Mouse (Mus musculus) left cerebral cortex, adult 18-20 months (tissue): ENCODE data around the gene Ttc21a. TPM values are rescaled to one million over a fixed set of nuclear protein-coding genes. Genes with fewer than 3 reads are reported as not detected.
A peak's percentile ranks its signal among the peaks of the same experiment; 100 is the strongest.
"Not testable (repeated sequence)": the region's sequence is repeated elsewhere in the genome, so short reads cannot be mapped to it uniquely, and the experiment has no call there.

Experiments used
- DNase-seq, 2 experiments: peaks; one replicate each; pipeline ENCODE4 v3.0.0; 2021 to 2022; ENCODE audit warnings: low spot score in 2 of 2, mixed read lengths in 1 of 2
- total RNA-seq, 2 experiments: library from RNA; stranded (reverse); gene quantifications; 2 replicates each; pipeline ENCODE4 v1.2.3; 2021

The Ttc21a gene
- total RNA-seq, 2 experiments from 2014 or later: 0.19 to 0.49 TPM

GRCm38 (mm10) chr9:119994207-119994606, 56.8 kb downstream of the Ttc21a start:
- DNase-seq: no peak

- no peak for DNase-seq
These were observed 58.7 kb downstream of the Ttc21a start for GRCm38 (mm10) chr9:119996080-119996479.

GRCm38 (mm10) chr9:119998776-119999175, 61.4 kb downstream of the Ttc21a start:
- no peak for DNase-seq

GRCm38 (mm10) chr9:119999636-120000035, 62.2 kb downstream of the Ttc21a start:
- DNase-seq: no peak

GRCm38 (mm10) chr9:120000761-120001160, 63.4 kb downstream of the Ttc21a start:
- no peak for DNase-seq

GRCm38 (mm10) chr9:120001945-120002725, 64.7 kb downstream of the Ttc21a start:
- DNase-seq: peak; percentile 70 to 77

- DNase-seq: no peak
These were observed 65.5 kb downstream of the Ttc21a start for GRCm38 (mm10) chr9:120002893-120003292.

- no peak for DNase-seq
These were observed 68.5 kb downstream of the Ttc21a start for GRCm38 (mm10) chr9:120005936-120006335.

GRCm38 (mm10) chr9:120007833-120008232, 70.4 kb downstream of the Ttc21a start:
- DNase-seq: no peak

GRCm38 (mm10) chr9:120009226-120009841, 71.9 kb downstream of the Ttc21a start:
- no peak for DNase-seq

- DNase-seq: no peak
These were observed 72.5 kb downstream of the Ttc21a start for GRCm38 (mm10) chr9:120009871-120010270.

GRCm38 (mm10) chr9:120010781-120011511, 73.5 kb downstream of the Ttc21a start:
- DNase-seq: peak; percentile 97

GRCm38 (mm10) chr9:120011533-120011932, 74.1 kb downstream of the Ttc21a start:
- DNase-seq: peak; percentile 62 to 69

- not testable (repeated sequence) for DNase-seq
These were observed 74.8 kb downstream of the Ttc21a start for GRCm38 (mm10) chr9:120012161-120012560.

GRCm38 (mm10) chr9:120012781-120013180, 75.4 kb downstream of the Ttc21a start:
- DNase-seq: peak; percentile 39 to 40

- no peak for DNase-seq
These were observed 75.9 kb downstream of the Ttc21a start for GRCm38 (mm10) chr9:120013251-120013820.

GRCm38 (mm10) chr9:120014828-120015227, 77.4 kb downstream of the Ttc21a start:
- no peak for DNase-seq

GRCm38 (mm10) chr9:120016956-120017355, 79.5 kb downstream of the Ttc21a start:
- DNase-seq: no peak
